Mouse (Mus musculus): ENCODE data around the gene Fetub. TPM values are rescaled to one million over a fixed set of nuclear protein-coding genes. Genes with fewer than 3 reads are reported as not detected.
A peak's percentile ranks its signal among the peaks of the same experiment; 100 is the strongest.

The Fetub gene
- total and polyA plus RNA-seq, 3 experiments: 0.42 to 15.8 (median 1.0) TPM

DNA sequence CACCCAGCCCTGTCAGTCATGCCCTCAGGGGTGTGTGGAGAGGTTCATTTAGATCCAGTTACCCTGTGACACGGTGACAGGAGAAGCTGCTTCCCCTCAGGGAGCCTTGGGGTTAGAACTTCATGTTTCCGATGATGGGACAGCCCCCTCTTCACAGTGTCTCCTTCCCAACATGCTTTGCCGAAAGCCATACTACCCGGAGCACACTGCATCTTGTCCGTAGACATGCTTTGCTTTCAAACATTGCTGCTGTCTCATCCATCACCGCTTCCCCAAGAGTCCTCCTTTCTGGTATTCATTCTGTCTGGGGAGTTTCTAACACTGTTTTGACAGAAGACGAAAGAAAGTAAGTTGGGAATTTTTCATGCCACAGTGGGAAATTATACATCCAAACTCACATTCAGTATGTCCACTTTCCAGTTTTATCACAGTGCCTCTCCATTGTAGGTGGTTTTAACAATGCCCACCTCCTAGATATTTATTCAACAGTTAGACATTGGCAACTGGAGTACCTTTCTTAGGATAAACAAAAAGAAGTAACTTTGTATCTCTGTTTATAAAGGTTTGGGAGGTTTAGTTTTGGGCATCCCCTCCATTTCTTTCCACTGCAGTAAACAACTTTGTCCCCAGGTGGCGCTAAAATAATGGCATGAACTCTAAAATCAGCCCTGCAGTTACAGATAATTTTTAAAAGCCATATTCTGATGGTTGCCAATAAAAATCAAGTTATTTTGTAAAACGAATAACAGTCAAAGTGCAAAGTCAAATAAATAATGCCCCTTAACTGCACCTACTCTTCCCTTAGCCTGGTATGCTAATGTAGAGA is 41.7 kb upstream of the Fetub start (continued):
- peak; percentile 93 for TF ChIP-seq RAD21 (IDR thresholded peaks at IDR 0.05; ENCODE audit: low read depth, low read length)
- TF ChIP-seq MAX (IDR thresholded peaks at IDR 0.05; ENCODE audit: low read length): peak; percentile 92
- peak; percentile 67 to 95; a peak in 3 of 4 replicates for TF ChIP-seq CTCF (conservative IDR thresholded peaks at IDR 0.05 in 1 of 2, IDR thresholded peaks at IDR 0.05 in 1 of 2; ENCODE audit: low read depth in 2 of 2, low read length in 2 of 2)
- no peak for TF ChIP-seq PAX5 (IDR thresholded peaks at IDR 0.05; ENCODE audit: low read length)
- peak; percentile 88 for TF ChIP-seq NELFE (IDR thresholded peaks at IDR 0.05; ENCODE audit: low read depth, low read length)
- TF ChIP-seq MYC (IDR thresholded peaks at IDR 0.05; ENCODE audit: low read depth, low read length): peak; percentile 89
- TF ChIP-seq ZNF384 (IDR thresholded peaks at IDR 0.05; ENCODE audit: low read depth, low read length): peak; percentile 26; the same call in 1 of the 2 replicates
- TF ChIP-seq KAT2A (IDR thresholded peaks at IDR 0.05; ENCODE audit: insufficient replicate concordance, low read length): 0 out of 2 replicates have a peak, but pooled peaks have one; percentile 64
- peak; percentile 73 for TF ChIP-seq TCF12 (IDR thresholded peaks at IDR 0.05; ENCODE audit: low read depth, low read length)
- TF ChIP-seq BHLHE40 (IDR thresholded peaks at IDR 0.05; ENCODE audit: low read depth, low read length): peak; percentile 41
- TF ChIP-seq ZMIZ1 (IDR thresholded peaks at IDR 0.05; ENCODE audit: low read depth, low read length): peak; percentile 89; the same call in 1 of the 2 replicates
- no peak for TF ChIP-seq USF1 (IDR thresholded peaks at IDR 0.05; ENCODE audit: low read depth, low read length)
- TF ChIP-seq MXI1 (IDR thresholded peaks at IDR 0.05; ENCODE audit: low read depth, low read length): peak; percentile 91
- no peak for TF ChIP-seq JUN (IDR thresholded peaks at IDR 0.05; ENCODE audit: insufficient read depth, low read depth, low read length)

- TF ChIP-seq ZKSCAN1 (IDR thresholded peaks at IDR 0.05; ENCODE audit: borderline replicate concordance, low read depth, low read length): no peak
- no peak for TF ChIP-seq RAD21 (IDR thresholded peaks at IDR 0.05; ENCODE audit: low read depth, low read length)
- TF ChIP-seq POLR2AphosphoS2 (IDR thresholded peaks at IDR 0.05; ENCODE audit: low read depth, low read length): no peak
- no peak for TF ChIP-seq POLR2A (IDR thresholded peaks at IDR 0.05; ENCODE audit: low read depth, low read length)
- TF ChIP-seq GABPA (IDR thresholded peaks at IDR 0.05; ENCODE audit: insufficient replicate concordance, low read depth, low read length): no peak
- TF ChIP-seq RCOR1 (conservative IDR thresholded peaks at IDR 0.05; ENCODE audit: low read depth, low read length): no peak
- no peak for TF ChIP-seq ETS1 (conservative IDR thresholded peaks at IDR 0.05; ENCODE audit: low read depth, low read length)
- no peak for TF ChIP-seq JUND (conservative IDR thresholded peaks at IDR 0.05; ENCODE audit: low read depth, low read length)
- TF ChIP-seq MXI1 (IDR thresholded peaks at IDR 0.05; ENCODE audit: low read depth, low read length): no peak
- TF ChIP-seq ZNF384 (IDR thresholded peaks at IDR 0.05; ENCODE audit: low read depth, low read length): no peak
- TF ChIP-seq BHLHE40 (IDR thresholded peaks at IDR 0.05; ENCODE audit: low read depth, low read length): no peak
- TF ChIP-seq TBP (conservative IDR thresholded peaks at IDR 0.05; ENCODE audit: low read depth, low read length): no peak
- no peak for TF ChIP-seq NRF1 (IDR thresholded peaks at IDR 0.05; ENCODE audit: low read depth, low read length)
- no peak for TF ChIP-seq HCFC1 (IDR thresholded peaks at IDR 0.05; ENCODE audit: low read depth, low read length)
- no peak for TF ChIP-seq IRF4 (IDR thresholded peaks at IDR 0.05; ENCODE audit: low read depth, low read length)
- no peak for TF ChIP-seq MAX (IDR thresholded peaks at IDR 0.05; ENCODE audit: low read length)
- no peak for TF ChIP-seq MAZ (IDR thresholded peaks at IDR 0.05; ENCODE audit: low read depth, low read length)
- TF ChIP-seq ELF1 (IDR thresholded peaks at IDR 0.05; ENCODE audit: low read depth, low read length): no peak
- in situ Hi-C loops (cut with MboI; ENCODE audit: low pct_ligation_motif_present, low pct_unique_long_range_greater_than_20kb, low sequenced_read_pairs) (loop anchor here (5.0 to 25.0 kb wide), 2 partner anchors 74 to 559 kb away; partner anchors contain the start of genes Hrg and Rtp1), dilution Hi-C loops (cut with MboI; ENCODE audit: extremely low pct_ligation_motif_present, extremely low pct_unique_long_range_greater_than_20kb, low sequenced_read_pairs) (no loop called here)
- no peaks in the 10 kb centered on the region for H3K79me2 ChIP-seq (replicated peaks; ENCODE audit: control insufficient read depth, extremely low read depth, insufficient read depth, poor library complexity, severe bottlenecking)
- peaks cover 6 to 31% of the 10 kb centered on the region in 2 experiments; a peak in 3 of 4 replicates for H3K4me1 ChIP-seq (ENCODE audit: control insufficient read depth in 1 of 2, insufficient read depth in 2 of 2)
- no peaks in the 10 kb centered on the region for H3K27me3 ChIP-seq (replicated peaks)
- no peak overlapping the region for H3K4me2 ChIP-seq (ENCODE audit: insufficient read depth, low read depth, poor library complexity, severe bottlenecking)
- no peaks in the 10 kb centered on the region for H3K9me3 ChIP-seq (replicated peaks; ENCODE audit: low read length)
- DNase-seq (ENCODE audit: extremely low read depth): no peak
- H3K4me3 ChIP-seq (replicated peaks in 1 of 3; ENCODE audit: low read depth in 2 of 3, low read length in 2 of 3, poor library complexity in 1 of 3): no peak overlapping the region
- no peak overlapping the region for H3K27ac ChIP-seq (ENCODE audit: insufficient read depth, low read depth)
- no peak overlapping the region for H3K9ac ChIP-seq (ENCODE audit: insufficient read depth, low read depth)
- H3K36me3 ChIP-seq (replicated peaks in 1 of 2; ENCODE audit: control insufficient read depth in 1 of 2, insufficient read depth in 1 of 2, low read length in 1 of 2): peaks cover 6 to 24% of the 10 kb centered on the region in 2 experiments
Observed at GRCm38 (mm10) chr16:22877660-22878390, 40.3 kb upstream of the Fetub start.
